Mouse (Mus musculus): ENCODE results near the gene Ctr9. TPM values are rescaled to one million over a fixed set of nuclear protein-coding genes. Genes with fewer than 3 reads are reported as not detected.
A peak's percentile ranks its signal among the peaks of the same experiment; 100 is the strongest.

Ctr9 gene
- total RNA-seq (2021) (10 to 100 TPM; 13.0 to 14.6 TPM), polyA plus RNA-seq (2012; rRNA removed) (5.8 and 11.1 TPM in 2 replicates)
- long read RNA-seq, full-length matches to known transcripts: 10 of 12 reads
- long read RNA-seq, partial matches to known transcripts: 1 of 12 reads
- long read RNA-seq, other reads (novel, unspliced or antisense): 1 of 12 reads

- WGBS: 6% methylated on average over 45 of the region's 45 CpGs
- peak within 1 kb of the TSS; percentile 90 for H3K27ac ChIP-seq
- peaks cover 1% of the 10 kb centered on the region; the same call in 1 of the 2 replicates for H3K4me1 ChIP-seq (ENCODE audit: control insufficient read depth, insufficient read depth, low read length)
- peak; percentile 30; the same call in 1 of the 2 replicates for TF ChIP-seq CTCF (IDR thresholded peaks at IDR 0.05)
- 0 out of 2 replicates have a peak, but pooled peaks have one; percentile 26 for TF ChIP-seq EP300 (IDR thresholded peaks at IDR 0.05; ENCODE audit: insufficient read depth, low read depth, low read length)
- TF ChIP-seq POLR2A (IDR thresholded peaks at IDR 0.05; ENCODE audit: insufficient read depth, low read depth, low read length): peak; percentile 94
- no peaks in the 10 kb centered on the region for H3K27me3 ChIP-seq (ENCODE audit: control insufficient read depth, insufficient read depth, low read length)
- H3K36me3 ChIP-seq (ENCODE audit: control insufficient read depth, insufficient read depth, low read length): peaks cover 4% of the 10 kb centered on the region
- intact Hi-C loops (cut with DNase I): no loop called here
- H3K9ac ChIP-seq (ENCODE audit: low read depth, low read length): peak within 1 kb of the TSS; percentile 67
- peak within 1 kb of the TSS; percentile 93 for H3K4me3 ChIP-seq
- peak; percentile 95 to 96 for DNase-seq
- no peaks in the 10 kb centered on the region for H3K79me2 ChIP-seq (replicated peaks; ENCODE audit: control insufficient read depth, insufficient read depth, low read length)
Measured at GRCm38 (mm10) chr7:111028281-111029045, at the start of gene Ctr9. Gene Ctr9 (plus strand): TSS chr7:111028951.

GRCm38 (mm10) chr7:110981036-110981435 is 47.7 kb upstream of the Ctr9 start:
- no peaks in the 10 kb centered on the region for H3K36me3 ChIP-seq (ENCODE audit: control insufficient read depth, insufficient read depth, low read length)
- intact Hi-C loops (cut with DNase I): no loop called here
- WGBS: 57% methylated on average over 8 of the region's 8 CpGs
- H3K4me3 ChIP-seq: peak overlapping the region; percentile 16; the same call in 1 of the 2 replicates
- peaks cover 2% of the 10 kb centered on the region for H3K4me1 ChIP-seq (ENCODE audit: control insufficient read depth, insufficient read depth, low read length)
- peak overlapping the region; percentile 62 for H3K27ac ChIP-seq
- DNase-seq: no peak
- H3K27me3 ChIP-seq (ENCODE audit: control insufficient read depth, insufficient read depth, low read length): no peaks in the 10 kb centered on the region
- H3K9ac ChIP-seq (ENCODE audit: low read depth, low read length): peak overlapping the region; percentile 17
- TF ChIP-seq POLR2A (IDR thresholded peaks at IDR 0.05; ENCODE audit: insufficient read depth, low read depth, low read length): no peak
- no peak for TF ChIP-seq EP300 (IDR thresholded peaks at IDR 0.05; ENCODE audit: insufficient read depth, low read depth, low read length)
- TF ChIP-seq CTCF (IDR thresholded peaks at IDR 0.05): no peak
- H3K79me2 ChIP-seq (replicated peaks; ENCODE audit: control insufficient read depth, insufficient read depth, low read length): no peaks in the 10 kb centered on the region

GRCm38 (mm10) chr7:110982053-110982705 is 46.6 kb upstream of the Ctr9 start, which contains the start of gene Mrvi1:
Gene Mrvi1 (minus strand): TSS chr7:110982461.
- H3K4me3 ChIP-seq: peak within 1 kb of the TSS; percentile 36
- intact Hi-C loops (cut with DNase I): loop anchor here (2.0 kb wide), 1 partner anchor 33 kb away; no protein-coding TSS in a partner anchor

DNA sequence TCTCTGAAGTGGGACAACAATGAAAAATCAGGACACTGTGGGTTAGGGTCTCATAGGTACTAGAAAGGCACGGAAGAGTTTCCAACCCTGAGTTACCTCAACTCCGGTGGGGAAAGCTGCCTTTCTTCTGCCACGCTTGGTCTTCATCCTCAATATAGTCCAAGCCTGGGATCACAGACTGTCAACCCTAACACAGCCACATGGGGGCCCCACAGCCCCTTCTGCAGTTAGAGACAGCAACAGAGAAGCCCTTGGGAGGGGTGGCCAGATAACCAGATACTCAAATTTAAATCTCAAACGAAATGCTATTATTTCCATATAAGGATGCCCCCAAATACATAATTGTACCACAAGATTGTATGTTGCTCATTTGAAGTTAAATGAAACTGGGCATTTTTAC is 46.0 kb upstream of the Ctr9 start:
- DNase-seq: peak; percentile 43 to 53

More at GRCm38 (mm10) chr7:110982053-110982705, 46.6 kb upstream of the Ctr9 start, which contains the start of gene Mrvi1:
- TF ChIP-seq CTCF (IDR thresholded peaks at IDR 0.05) (no peak), POLR2A (IDR thresholded peaks at IDR 0.05; ENCODE audit: insufficient read depth, low read depth, low read length) (no peak), EP300 (IDR thresholded peaks at IDR 0.05; ENCODE audit: insufficient read depth, low read depth, low read length) (no peak)
- WGBS: 32% methylated on average over 7 of the region's 7 CpGs
- DNase-seq: peak; percentile 71 to 76
- H3K36me3 ChIP-seq (ENCODE audit: control insufficient read depth, insufficient read depth, low read length): no peaks in the 10 kb centered on the region
- no peaks in the 10 kb centered on the region for H3K79me2 ChIP-seq (replicated peaks; ENCODE audit: control insufficient read depth, insufficient read depth, low read length)
- H3K9ac ChIP-seq (ENCODE audit: low read depth, low read length): peak within 1 kb of the TSS; percentile 31
- no peaks in the 10 kb centered on the region for H3K27me3 ChIP-seq (ENCODE audit: control insufficient read depth, insufficient read depth, low read length)
- peaks cover 3% of the 10 kb centered on the region for H3K4me1 ChIP-seq (ENCODE audit: control insufficient read depth, insufficient read depth, low read length)
- H3K27ac ChIP-seq: peak within 1 kb of the TSS; percentile 74

GRCm38 (mm10) chr7:110983621-110984020 is 45.1 kb upstream of the Ctr9 start:
- TF ChIP-seq CTCF (IDR thresholded peaks at IDR 0.05) (no peak), POLR2A (IDR thresholded peaks at IDR 0.05; ENCODE audit: insufficient read depth, low read depth, low read length) (no peak), EP300 (IDR thresholded peaks at IDR 0.05; ENCODE audit: insufficient read depth, low read depth, low read length) (no peak)
- no peak for DNase-seq
- H3K79me2 ChIP-seq (replicated peaks; ENCODE audit: control insufficient read depth, insufficient read depth, low read length): no peaks in the 10 kb centered on the region
- no peak overlapping the region for H3K27ac ChIP-seq
- 78% methylated on average over 5 of the region's 5 CpGs for WGBS
- H3K9ac ChIP-seq (ENCODE audit: low read depth, low read length): no peak overlapping the region
- intact Hi-C loops (cut with DNase I): loop anchor here (2.0 kb wide), 1 partner anchor 31 kb away; no protein-coding TSS in a partner anchor
- no peaks in the 10 kb centered on the region for H3K27me3 ChIP-seq (ENCODE audit: control insufficient read depth, insufficient read depth, low read length)
- no peaks in the 10 kb centered on the region for H3K36me3 ChIP-seq (ENCODE audit: control insufficient read depth, insufficient read depth, low read length)
- H3K4me1 ChIP-seq (ENCODE audit: control insufficient read depth, insufficient read depth, low read length): peaks cover 4% of the 10 kb centered on the region
- no peak overlapping the region for H3K4me3 ChIP-seq

More for the DNA sequence above, 46.0 kb upstream of the Ctr9 start:
- Histone ChIP-seq H3K27ac (peak overlapping the region; percentile 74), H3K79me2 (replicated peaks; ENCODE audit: control insufficient read depth, insufficient read depth, low read length) (no peaks in the 10 kb centered on the region), H3K4me3 (no peak overlapping the region), H3K9ac (ENCODE audit: low read depth, low read length) (no peak overlapping the region), H3K4me1 (ENCODE audit: control insufficient read depth, insufficient read depth, low read length) (peaks cover 3% of the 10 kb centered on the region), H3K27me3 (ENCODE audit: control insufficient read depth, insufficient read depth, low read length) (no peaks in the 10 kb centered on the region), H3K36me3 (ENCODE audit: control insufficient read depth, insufficient read depth, low read length) (no peaks in the 10 kb centered on the region)
- no peak for TF ChIP-seq EP300 (IDR thresholded peaks at IDR 0.05; ENCODE audit: insufficient read depth, low read depth, low read length)
- no peak for TF ChIP-seq POLR2A (IDR thresholded peaks at IDR 0.05; ENCODE audit: insufficient read depth, low read depth, low read length)
- TF ChIP-seq CTCF (IDR thresholded peaks at IDR 0.05): peak; percentile 74
- 22% methylated on average over 4 of the region's 4 CpGs for WGBS
- intact Hi-C loops (cut with DNase I): loop anchor here (2.0 kb wide), 1 partner anchor 32 kb away; no protein-coding TSS in a partner anchor

Measured in heart, adult 2 months (tissue).